Mouse (Mus musculus) embryonic fibroblast, embryonic 13.5 days (primary cell): Measurements from ENCODE around the gene Iqsec1.

ENCODE experiments used
- CTCF ChIP-seq: IDR thresholded peaks from 2 replicates; pipeline ENCODE4 v1.5.1; 2011; ENCODE audit warnings: mild to moderate bottlenecking, control low read depth, low read length, moderate library complexity, borderline replicate concordance; ENCODE audit not compliant: insufficient read depth
- POLR2A ChIP-seq: IDR thresholded peaks from 2 replicates; pipeline ENCODE4 v1.6.1; 2011; ENCODE audit warnings: low read depth, mild to moderate bottlenecking, control low read depth, low read length, moderate library complexity

- TF ChIP-seq POLR2A (no peak), CTCF (no peak)
Observed at GRCm38 (mm10) chr6:90848068-90848467, 140.4 kb downstream of the Iqsec1 start.
